Mouse (Mus musculus): ENCODE measurements around the gene Eif4e2.

GRCm38 (mm10) chr1:87190429-87190828 is 23.3 kb upstream of the Eif4e2 start, which contains the start of gene Chrnd:
- TF ChIP-seq POLR2A (IDR thresholded peaks at IDR 0.05; ENCODE audit: control insufficient read depth, low read depth, low read length) (no peak), CTCF (IDR thresholded peaks at IDR 0.05; ENCODE audit: control insufficient read depth, insufficient read depth, insufficient replicate concordance, low read depth, low read length) (no peak)
